Mouse (Mus musculus) liver, postnatal 0 days (tissue): ENCODE data around the gene St3gal5. TPM values are rescaled to one million over a fixed set of nuclear protein-coding genes. Genes with fewer than 3 reads are reported as not detected.

Source experiments
- ATAC-seq: fragments of 200-750 bp; cut with Nextera tagmentation; 2 replicates; pipeline ENCODE4 v1.8.0; 2017; ENCODE audit warnings: mild to moderate bottlenecking, moderate library complexity
- DNase-seq: peaks from one replicate; pipeline ENCODE4 v3.0.0-alpha.2; 2016
- H3K27ac ChIP-seq: fragments of 300-500 bp; sonication (generic); 2 replicates; pipeline ENCODE4 v1.5.1; 2014; ENCODE audit warnings: antibody characterized with exemption, moderate library complexity, mild to moderate bottlenecking, low read depth
- H3K27me3 ChIP-seq: fragments of 300-500 bp; sonication (generic); 2 replicates; pipeline ENCODE4 v1.6.1; 2014; ENCODE audit warnings: low read length, control low read depth, mixed read lengths; ENCODE audit not compliant: insufficient read depth
- H3K36me3 ChIP-seq: fragments of 300-500 bp; sonication (generic); replicated peaks from 2 replicates; pipeline ENCODE4 v1.6.1; 2014; ENCODE audit warnings: mild to moderate bottlenecking, control low read depth, low read length, moderate library complexity, mixed read lengths; ENCODE audit not compliant: insufficient read depth
- H3K4me1 ChIP-seq: fragments of 300-500 bp; sonication (generic); 2 replicates; pipeline ENCODE4 v1.6.1; 2014; ENCODE audit warnings: antibody characterized with exemption, mild to moderate bottlenecking, control low read depth; ENCODE audit not compliant: insufficient read depth
- H3K4me2 ChIP-seq: fragments of 300-500 bp; sonication (generic); 2 replicates; pipeline ENCODE4 v1.6.1; 2014; ENCODE audit warnings: low read depth, mild to moderate bottlenecking, low read length, moderate library complexity, mixed read lengths
- H3K4me3 ChIP-seq: fragments of 300-500 bp; sonication (generic); 2 replicates; pipeline ENCODE4 v1.5.1; 2014; ENCODE audit warnings: low read depth, low read length
- H3K9ac ChIP-seq: fragments of 300-500 bp; sonication (generic); replicated peaks from 2 replicates; pipeline ENCODE4 v1.6.1; 2014; ENCODE audit warnings: mild to moderate bottlenecking, moderate library complexity
- H3K9me3 ChIP-seq: fragments of 300-500 bp; sonication (generic); 2 replicates; pipeline ENCODE4 v1.6.1; 2016; ENCODE audit warnings: mild to moderate bottlenecking, control low read depth, low read length, mixed read lengths
- CTCF ChIP-seq: sonication (generic); IDR thresholded peaks from 2 replicates; pipeline ENCODE4 v1.5.1; 2016; ENCODE audit warnings: antibody characterized with exemption, low read depth
- EP300 ChIP-seq: IDR thresholded peaks from 2 replicates; pipeline ENCODE4 v1.6.1; 2016; ENCODE audit warnings: antibody characterized with exemption, low read depth, mild to moderate bottlenecking
- WGBS: fragments of 180-500 bp; shearing (Covaris S2); extraction: QIAGEN DNeasy Blood & Tissue Kit; methylation state at CpG from one replicate; pipeline ENCODE4 v1.1.7; 2014; ENCODE audit not compliant: insufficient replicate concordance; 5-methylcytosine and 5-hydroxymethylcytosine counted together
- polyA plus RNA-seq: library from polyadenylated mRNA; unstranded; fragments of >200 nt; fragmentation: Nextera tagmentation; extraction: Ambion mirVana; gene quantifications from 2 replicates; pipeline ENCODE4 v1.2.1, GENCODE M21; 2015

The St3gal5 gene
- polyA plus RNA-seq, 1 experiment from 2014 or later = 212 TPM

- H3K36me3 ChIP-seq = peaks cover 40% of the 10 kb centered on the region
Measured at GRCm38 (mm10) chr6:72117322-72117968, 20.1 kb downstream of the St3gal5 start.

GRCm38 (mm10) chr6:72119870-72120269 lies 22.5 kb downstream of the St3gal5 start:
- Histone ChIP-seq H3K4me3 (no peak overlapping the region), H3K27me3 (no peaks in the 10 kb centered on the region), H3K9me3 (no peaks in the 10 kb centered on the region), H3K9ac (no peak overlapping the region), H3K4me2 (no peak overlapping the region), H3K36me3 (peaks cover 40% of the 10 kb centered on the region), H3K4me1 (peaks cover 34% of the 10 kb centered on the region), H3K27ac (no peak overlapping the region)
- TF ChIP-seq CTCF (no peak), EP300 (no peak)
- ATAC-seq (no peak), DNase-seq (no peak)
- WGBS = 89% methylated on average over 1 of the region's 1 CpGs

More at GRCm38 (mm10) chr6:72117322-72117968, 20.1 kb downstream of the St3gal5 start:
- Histone ChIP-seq H3K27me3 (no peaks in the 10 kb centered on the region), H3K4me3 (peak overlapping the region; percentile 48), H3K27ac (peak overlapping the region; percentile 82), H3K9ac (peak overlapping the region; percentile 57), H3K9me3 (no peaks in the 10 kb centered on the region), H3K4me2 (peak overlapping the region; percentile 67), H3K4me1 (peaks cover 50% of the 10 kb centered on the region)
- no peak for ATAC-seq
- TF ChIP-seq CTCF = no peak
- TF ChIP-seq EP300 = no peak
- 62% methylated on average over 8 of the region's 8 CpGs for WGBS
- no peak for DNase-seq

- DNase-seq = no peak
- peaks cover 34% of the 10 kb centered on the region for H3K4me1 ChIP-seq
- no peak overlapping the region for H3K9ac ChIP-seq
Measured at GRCm38 (mm10) chr6:72121301-72121700, 23.9 kb downstream of the St3gal5 start.

GRCm38 (mm10) chr6:72122515-72122914 lies 25.1 kb downstream of the St3gal5 start:
- Histone ChIP-seq H3K9me3 (no peaks in the 10 kb centered on the region), H3K4me2 (no peak overlapping the region), H3K27ac (0 out of 2 replicates have a peak overlapping the region, but pooled peaks have one; percentile 2), H3K4me1 (peaks cover 28% of the 10 kb centered on the region), H3K4me3 (no peak overlapping the region), H3K9ac (no peak overlapping the region), H3K27me3 (no peaks in the 10 kb centered on the region), H3K36me3 (peaks cover 56% of the 10 kb centered on the region)
- peak; percentile 74 for TF ChIP-seq EP300
- TF ChIP-seq CTCF = no peak
- DNase-seq = no peak
- WGBS = 75% methylated on average over 5 of the region's 5 CpGs
- ATAC-seq = no peak

More at GRCm38 (mm10) chr6:72121301-72121700, 23.9 kb downstream of the St3gal5 start:
- Histone ChIP-seq H3K4me2 (peak overlapping the region; percentile 15; the same call in 1 of the 2 replicates), H3K27me3 (no peaks in the 10 kb centered on the region), H3K27ac (no peak overlapping the region), H3K4me3 (no peak overlapping the region), H3K36me3 (peaks cover 49% of the 10 kb centered on the region), H3K9me3 (no peaks in the 10 kb centered on the region)
- ATAC-seq = no peak
- WGBS = 68% methylated on average over 3 of the region's 3 CpGs
- TF ChIP-seq EP300 (no peak), CTCF (no peak)

GRCm38 (mm10) chr6:72124315-72125103 lies 27.1 kb downstream of the St3gal5 start:
- no peak for TF ChIP-seq EP300
- no peak for TF ChIP-seq CTCF
- no peaks in the 10 kb centered on the region for H3K9me3 ChIP-seq
- H3K4me1 ChIP-seq = peaks cover 22% of the 10 kb centered on the region
- DNase-seq = no peak
- WGBS = 92% methylated on average over 13 of the region's 13 CpGs
- no peak for ATAC-seq
- H3K27me3 ChIP-seq = no peaks in the 10 kb centered on the region
- H3K9ac ChIP-seq = no peak overlapping the region
- H3K4me2 ChIP-seq = no peak overlapping the region
- H3K36me3 ChIP-seq = peaks cover 68% of the 10 kb centered on the region
- no peak overlapping the region for H3K4me3 ChIP-seq
- H3K27ac ChIP-seq = no peak overlapping the region
